Mouse (Mus musculus) megakaryocyte-erythroid progenitor cell, adult 5 weeks (primary cell): ENCODE measurements around the gene Gm43720. TPM values are rescaled to one million over a fixed set of nuclear protein-coding genes. Genes with fewer than 3 reads are reported as not detected.

Source experiments
- polyA plus RNA-seq: library from polyadenylated mRNA; stranded (reverse); fragments of >175 nt; gene quantifications from 2 replicates; pipeline ENCODE4 v1.2.3, GENCODE M21; 2012

Gm43720 gene
- not detected in 2 replicates for polyA plus RNA-seq

GRCm38 (mm10) chr5:138279585-138280424 lies at the start of gene Gm43720, which contains the start of the genes Gpc2 and Stag3:
Gene Gm43720, minus strand, starts transcription at chr5:138279958.
Gene Gpc2, minus strand, starts transcription at chr5:138280005.
Gene Stag3, plus strand, starts transcription at chr5:138280240.

DNA sequence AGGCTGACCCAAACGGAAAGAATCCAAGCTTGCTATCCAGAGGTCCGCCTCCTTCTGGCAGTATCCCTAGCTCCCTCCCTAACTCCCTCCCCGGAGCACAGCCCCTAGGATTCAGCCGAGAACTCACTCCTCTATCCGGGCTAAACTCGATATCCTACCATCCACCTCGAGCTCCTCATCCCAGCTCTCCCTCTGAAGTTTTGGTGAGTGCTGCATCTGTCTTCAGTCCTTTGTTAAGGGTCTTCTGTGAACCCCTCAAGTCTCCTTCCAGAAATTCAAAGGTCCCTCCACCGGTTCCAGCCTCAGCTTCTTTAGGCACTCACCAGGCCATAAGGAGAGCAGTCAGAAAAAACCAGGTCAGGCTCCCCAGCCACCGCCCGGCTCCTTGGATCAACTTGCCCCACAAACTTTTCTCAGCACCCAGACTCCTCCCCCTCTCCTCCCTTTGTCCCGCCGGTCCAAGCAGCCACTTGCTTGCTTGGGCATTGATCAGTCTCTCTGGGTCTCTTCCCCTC lies 7.3 kb downstream of the Gm43720 start, which contains the start of gene Gal3st4:
Gene Gal3st4 (minus strand): TSS at position 432 of the 515 bp plus-strand sequence.

GRCm38 (mm10) chr5:138263260-138264206 lies 16.2 kb downstream of the Gm43720 start, which contains the start of gene BC037034:
Gene BC037034, minus strand, starts transcription at chr5:138264033.

GRCm38 (mm10) chr5:138255353-138256093 lies 24.2 kb downstream of the Gm43720 start, which contains the start of gene Lamtor4:
Gene Lamtor4, plus strand, starts transcription at chr5:138255482.

DNA sequence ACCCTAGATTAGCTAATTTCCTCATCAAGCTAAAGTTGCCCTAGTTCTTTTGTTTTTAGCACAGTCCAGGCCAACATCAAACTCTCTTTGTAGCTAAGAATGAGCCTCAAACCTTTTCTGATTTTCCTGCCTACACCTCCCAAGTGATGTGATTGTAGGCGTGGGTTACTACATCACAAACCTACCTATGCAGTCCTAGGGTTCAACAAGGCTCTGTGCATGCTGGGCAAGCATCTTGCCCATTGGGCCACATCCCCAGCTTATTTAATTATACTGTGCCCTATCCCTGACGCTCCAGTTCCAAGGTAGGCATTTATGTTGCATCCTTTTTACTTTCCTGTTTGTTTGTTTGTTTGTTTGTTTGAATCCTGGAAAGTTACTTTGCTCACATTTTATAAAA lies 54.1 kb downstream of the Gm43720 start, which contains the start of gene Nxpe5:
Gene Nxpe5 (plus strand): TSS at position 199 of the 400 bp plus-strand sequence.

Other genes starting within 250 kb of the Gm43720 start
- gene Smok3c, start 226.8 kb downstream of the Gm43720 start, polyA plus RNA-seq = 0.13 TPM in 1 of 2 replicates, not detected in the other
- gene Zkscan1, start 194.9 kb downstream of the Gm43720 start, polyA plus RNA-seq = 1.0 and 1.1 TPM in 2 replicates
- 1.4 and 1.6 TPM in 2 replicates for gene Zscan21, start 163.1 kb downstream of the Gm43720 start, polyA plus RNA-seq
- 0.29 and 0.35 TPM in 2 replicates for gene Zfp113, start 124.2 kb downstream of the Gm43720 start, polyA plus RNA-seq
- gene Cops6, start 118.9 kb downstream of the Gm43720 start, polyA plus RNA-seq = 111 and 113 TPM in 2 replicates
- 29.7 and 34.6 TPM in 2 replicates for gene Ap4m1, start 108.0 kb downstream of the Gm43720 start, polyA plus RNA-seq
- 63.1 and 79.9 TPM in 2 replicates for gene Mcm7, start 107.5 kb downstream of the Gm43720 start, polyA plus RNA-seq
- 27.4 and 28.8 TPM in 2 replicates for gene Taf6, start 92.5 kb downstream of the Gm43720 start, polyA plus RNA-seq
- gene Cnpy4, start 92.5 kb downstream of the Gm43720 start, polyA plus RNA-seq = 2.8 and 3.1 TPM in 2 replicates
- 5.2 and 7.1 TPM in 2 replicates for gene Mblac1, start 85.6 kb downstream of the Gm43720 start, polyA plus RNA-seq
- 0.39 and 0.83 TPM in 2 replicates for gene Nxpe5, start 54.1 kb downstream of the Gm43720 start, polyA plus RNA-seq
- 135 and 171 TPM in 2 replicates for gene Lamtor4, start 24.5 kb downstream of the Gm43720 start, polyA plus RNA-seq
- 210 and 248 TPM in 2 replicates for gene BC037034, start 15.9 kb downstream of the Gm43720 start, polyA plus RNA-seq
- not detected in 2 replicates for gene Gal3st4, start 7.1 kb downstream of the Gm43720 start, polyA plus RNA-seq
- 5.9 and 8.4 TPM in 2 replicates for gene Gpc2, start within 50 bp of the Gm43720 start, polyA plus RNA-seq
- gene Stag3, start 282 bp upstream of the Gm43720 start, polyA plus RNA-seq = 8.0 and 9.8 TPM in 2 replicates
- gene Pvrig, start 62.0 kb upstream of the Gm43720 start, polyA plus RNA-seq = not detected in 2 replicates
- gene Zfp157, start 161.5 kb upstream of the Gm43720 start, polyA plus RNA-seq = 1.8 and 2.9 TPM in 2 replicates